Mouse (Mus musculus) heart, postnatal 14 days (tissue): ENCODE measurements around the gene Ctrc. TPM values are rescaled to one million over a fixed set of nuclear protein-coding genes. Genes with fewer than 3 reads are reported as not detected.
A peak's percentile ranks its signal among the peaks of the same experiment; 100 is the strongest.
"Not testable (repeated sequence)": the region's sequence is repeated elsewhere in the genome, so short reads cannot be mapped to it uniquely, and the experiment has no call there.

ENCODE experiments used
- DNase-seq, 2 experiments: peaks; one replicate each; pipeline ENCODE4 v3.0.0; 2021 to 2022
- intact Hi-C: fragments of 180-260 bp; cut with DNase I; formaldehyde crosslinking; loops from one replicate; pipeline ENCODE4 v1.15.1; 2025
- total RNA-seq, 2 experiments: library from RNA; stranded (reverse); gene quantifications; 2 replicates each; pipeline ENCODE4 v1.2.3; 2021

Gene Ctrc
- total RNA-seq, 2 experiments from 2014 or later: not detected

DNA sequence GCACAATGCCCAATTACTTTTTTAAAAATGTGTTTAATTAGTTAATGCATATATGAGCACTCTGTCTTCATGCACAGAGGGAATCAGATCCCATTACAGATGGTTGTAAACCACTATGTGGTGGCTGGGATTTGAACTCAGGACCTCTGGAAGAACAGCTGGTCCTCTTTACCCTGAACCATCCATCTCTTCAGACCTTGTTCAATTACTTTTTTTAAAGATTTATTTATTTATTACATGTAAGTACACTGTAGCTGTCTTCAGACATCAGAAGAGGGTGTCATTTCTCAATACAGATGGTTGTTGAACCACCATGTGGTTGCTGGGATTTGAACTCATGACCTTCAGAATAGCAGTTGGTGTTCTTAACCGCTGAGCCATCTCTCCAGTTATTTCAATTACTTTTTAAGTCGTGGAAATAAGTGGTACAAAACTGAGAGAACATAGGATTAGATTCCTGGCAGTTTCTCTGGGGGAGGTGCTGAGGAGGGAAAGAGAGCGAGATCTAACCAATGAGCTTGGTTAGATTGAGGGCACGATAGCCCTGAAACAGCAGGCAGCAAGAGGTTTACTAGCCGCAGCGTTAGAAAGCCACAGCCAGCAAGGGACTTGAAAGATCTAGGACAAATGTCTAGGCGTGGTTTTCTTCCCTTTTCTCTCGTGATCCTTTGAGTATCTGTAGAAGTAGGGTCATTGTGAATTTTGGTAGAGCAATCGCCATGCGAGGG, 53.4 kb downstream of the Ctrc start:
- intact Hi-C loops: no loop called here
- no peak for DNase-seq

GRCm38 (mm10) chr4:141791951-141792350, 54.2 kb downstream of the Ctrc start:
- intact Hi-C loops: no loop called here
- no peak for DNase-seq

DNA sequence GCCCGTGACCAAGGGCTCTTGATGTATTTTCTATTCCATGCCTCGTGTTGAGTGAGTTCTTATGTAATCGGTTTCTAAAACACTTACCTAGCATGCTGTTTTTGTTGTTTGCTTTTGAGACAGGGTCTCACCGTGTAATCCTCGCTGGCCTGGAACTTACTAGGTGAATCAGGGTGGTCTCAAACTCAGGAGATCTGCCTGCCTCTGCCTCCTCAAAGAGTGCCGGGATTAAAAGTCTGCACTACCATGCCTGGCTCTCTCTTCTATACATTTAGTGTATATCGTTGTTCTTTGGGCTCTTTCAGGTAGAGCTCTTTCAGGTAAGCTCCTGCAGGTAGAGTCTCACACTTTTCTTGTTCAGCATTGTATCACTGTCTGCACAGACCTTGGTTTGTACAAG, 54.7 kb downstream of the Ctrc start:
- no peak for DNase-seq
- intact Hi-C loops: no loop called here

DNA sequence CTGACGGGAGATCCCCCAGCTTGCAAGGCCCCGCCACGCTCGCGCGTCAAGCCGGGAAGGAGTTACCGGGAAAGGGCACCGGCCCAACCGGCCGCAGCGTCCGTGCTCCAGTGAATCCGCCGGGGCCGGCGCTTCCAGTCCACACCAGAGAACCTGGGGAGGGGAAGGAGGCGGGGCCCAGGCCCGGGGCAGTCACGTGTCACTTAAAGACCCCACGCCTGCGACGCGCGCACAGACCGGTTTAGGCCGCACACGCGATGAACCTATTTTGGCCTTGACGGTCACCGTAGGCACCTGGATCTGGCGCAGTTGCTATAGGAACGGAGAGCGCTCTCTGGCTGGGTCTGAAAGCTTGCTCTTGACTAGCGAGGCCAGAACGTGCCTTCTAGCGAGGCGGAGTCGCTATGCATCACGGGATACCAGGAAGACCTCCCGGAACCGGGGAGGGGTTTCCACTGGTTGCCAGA, 55.6 kb downstream of the Ctrc start, which contains the start of gene Dnajc16:
TSS of gene Dnajc16 (minus strand) at position 408 of the 467 bp plus-strand sequence.
- intact Hi-C loops: no loop called here
- DNase-seq: peak; percentile 95

GRCm38 (mm10) chr4:141789564-141790218, 56.5 kb downstream of the Ctrc start:
- no peak for DNase-seq
- intact Hi-C loops: loop anchor here (10.0 kb wide), 1 partner anchor 175 kb away; the partner anchor contains the start of gene Tmem82

- intact Hi-C loops: loop anchor here (10.0 kb wide), 1 partner anchor 173 kb away; the partner anchor contains the start of gene Tmem82
- no peak for DNase-seq
These were observed 58.7 kb downstream of the Ctrc start for GRCm38 (mm10) chr4:141787462-141787861.

DNA sequence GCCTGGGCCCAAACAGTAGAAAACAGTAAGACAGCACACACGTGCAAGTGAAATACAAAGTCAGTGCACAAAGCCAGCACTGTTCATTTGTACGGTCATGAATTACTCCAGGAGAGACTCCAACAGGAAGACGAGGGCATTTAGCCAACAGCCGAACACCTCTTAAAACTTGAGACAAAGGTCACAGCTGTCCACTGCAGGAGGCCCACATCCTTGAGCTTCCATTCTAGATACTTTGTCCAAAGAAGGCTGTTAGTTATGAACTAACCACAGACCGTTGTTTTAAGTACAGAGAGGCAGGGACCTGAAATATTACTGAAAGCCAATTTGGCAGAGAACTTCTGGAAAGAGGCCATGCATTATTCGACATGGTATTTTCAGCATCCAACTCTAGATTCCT, 59.1 kb downstream of the Ctrc start:
- intact Hi-C loops: loop anchor here (10.0 kb wide), 1 partner anchor 172 kb away; the partner anchor contains the start of gene Tmem82

GRCm38 (mm10) chr4:141786141-141786540, 60.0 kb downstream of the Ctrc start:
- intact Hi-C loops: loop anchor here (10.0 kb wide), 1 partner anchor 171 kb away; the partner anchor contains the start of gene Tmem82
- DNase-seq: no peak

More for the DNA sequence above, 59.1 kb downstream of the Ctrc start:
- DNase-seq: no peak

- DNase-seq: no peak
- intact Hi-C loops: loop anchor here (10.0 kb wide), 1 partner anchor 170 kb away; the partner anchor contains the start of gene Tmem82
These were observed 61.3 kb downstream of the Ctrc start for GRCm38 (mm10) chr4:141784835-141785234.

DNA sequence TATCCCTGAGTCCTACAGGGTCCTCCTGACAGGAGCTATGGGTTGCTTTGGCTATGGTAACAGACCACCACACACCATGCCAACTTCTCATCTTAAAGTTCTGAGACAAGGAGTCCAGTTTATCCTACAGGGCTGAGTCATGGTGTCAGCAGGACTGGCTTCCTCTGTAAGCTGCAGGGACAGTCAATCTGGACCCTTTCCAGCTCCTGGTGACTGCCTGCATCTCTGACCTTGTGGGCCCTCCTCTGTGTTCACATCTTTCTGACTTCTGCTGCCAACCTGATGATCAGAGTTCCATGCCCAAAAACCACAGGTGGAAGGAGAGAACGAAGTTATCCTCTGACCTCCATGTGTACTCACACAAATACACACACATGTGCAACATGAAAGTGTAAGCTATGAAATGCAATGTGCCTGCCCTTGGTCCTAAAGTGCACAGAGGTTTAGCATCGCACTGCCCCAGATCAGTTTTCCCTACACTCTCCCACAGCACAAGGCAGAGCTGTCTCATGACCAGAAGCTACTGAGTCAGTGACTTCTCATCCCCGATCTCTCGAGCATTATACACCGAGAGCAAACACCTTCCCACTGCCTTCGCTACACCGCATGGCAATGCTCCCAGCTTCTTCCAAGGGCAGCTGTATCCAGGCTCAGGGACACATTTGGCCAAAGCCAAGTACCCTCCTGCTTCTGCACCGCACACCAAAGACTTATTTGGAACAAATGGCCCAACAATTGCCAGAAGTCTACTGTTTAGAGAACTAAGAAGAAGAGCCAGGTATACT, 64.8 kb downstream of the Ctrc start:
- DNase-seq: no peak
- intact Hi-C loops: loop anchor here (10.0 kb wide), 1 partner anchor 167 kb away; the partner anchor contains the start of gene Tmem82

DNA sequence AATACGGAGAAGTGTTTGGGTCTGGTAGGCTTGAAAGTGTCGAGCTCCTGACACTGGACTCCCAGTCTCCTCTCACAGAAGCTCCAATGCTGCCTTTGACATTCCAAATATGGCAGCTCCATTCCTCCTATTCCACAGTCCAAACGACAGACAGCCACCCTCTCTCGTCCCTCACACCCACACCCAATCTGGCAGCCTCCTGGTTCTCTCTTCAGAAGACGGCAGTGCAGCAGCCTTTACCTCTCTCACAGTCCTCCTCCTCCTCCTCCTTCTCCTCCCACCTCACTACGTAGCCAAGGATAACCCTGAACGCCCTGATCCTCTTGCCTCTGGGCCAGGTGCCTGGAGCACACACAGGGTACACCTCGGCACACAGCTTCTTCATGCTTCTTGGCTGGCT, 66.3 kb downstream of the Ctrc start:
- intact Hi-C loops: loop anchor here (10.0 kb wide), 1 partner anchor 165 kb away; the partner anchor contains the start of gene Tmem82
- DNase-seq: no peak

DNA sequence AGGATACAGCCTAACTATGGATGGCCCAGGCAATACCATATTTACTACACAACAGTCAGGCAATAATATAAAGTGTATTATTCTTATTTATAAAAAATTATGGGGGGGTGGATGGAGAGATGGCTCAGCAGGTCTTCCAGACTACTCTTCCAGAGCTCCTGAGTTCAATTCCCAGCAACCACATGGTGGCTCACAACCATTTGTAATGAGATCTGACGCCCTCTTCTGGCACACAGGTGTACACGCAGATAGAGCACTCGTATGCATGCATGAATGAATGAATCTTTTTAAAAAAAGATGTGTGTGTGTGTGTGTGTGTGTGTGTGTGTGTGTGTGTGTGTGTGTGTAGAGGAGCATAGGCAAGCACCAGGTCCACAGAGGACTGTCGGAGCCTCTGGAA, 73.1 kb downstream of the Ctrc start:
- DNase-seq, intact Hi-C loops: not testable (repeated sequence)

DNA sequence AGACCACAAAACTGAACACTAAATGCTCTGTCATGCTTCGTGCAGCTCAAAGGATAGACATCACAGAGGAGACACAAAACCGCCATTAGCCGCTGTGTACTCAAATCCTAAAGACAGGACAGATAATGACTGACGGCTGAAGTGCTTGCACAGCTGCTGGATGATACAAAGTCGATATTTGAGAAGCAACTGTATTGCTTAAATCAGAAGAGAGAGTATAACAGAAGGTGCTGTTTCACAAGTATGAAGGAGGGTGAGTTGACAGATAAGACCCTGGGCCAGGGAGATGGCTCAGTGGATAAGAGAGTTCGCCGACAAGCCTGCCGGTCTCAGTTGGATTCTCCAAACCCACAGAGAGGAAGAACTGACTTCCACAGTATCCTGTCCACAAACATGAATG, 74.3 kb downstream of the Ctrc start:
- intact Hi-C loops: no loop called here
- DNase-seq: no peak

DNA sequence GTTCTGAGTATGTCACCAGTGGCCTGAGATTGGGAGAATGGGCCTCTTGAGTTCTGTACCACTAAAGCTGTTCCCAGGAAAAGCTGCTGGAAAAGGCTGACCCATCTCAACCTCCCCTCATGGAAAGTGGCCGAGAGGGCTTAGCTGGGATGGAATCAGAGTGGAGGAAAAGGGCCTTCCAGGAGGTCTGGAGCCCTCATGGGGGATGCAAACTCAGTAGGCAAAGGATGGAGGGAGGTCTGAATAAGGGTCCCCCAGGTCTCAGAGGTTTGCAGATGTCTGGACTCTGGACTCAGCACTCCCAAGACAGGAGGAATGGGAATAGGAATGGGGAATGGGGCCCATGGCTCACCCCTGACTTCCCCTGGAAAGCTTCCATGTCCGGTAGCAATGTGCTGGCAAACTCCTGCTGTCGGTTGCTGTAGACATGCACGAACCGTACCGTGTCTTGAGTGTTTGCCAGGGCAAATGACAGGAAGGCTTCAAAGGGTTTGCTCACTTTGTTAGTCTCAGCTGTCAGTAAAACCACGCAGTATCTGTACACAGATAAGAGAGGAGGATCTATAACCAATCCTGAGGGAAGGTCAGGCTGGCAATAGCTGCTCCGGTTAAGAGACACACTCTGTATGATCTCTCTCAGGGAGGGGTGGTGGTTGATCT, 76.5 kb downstream of the Ctrc start:
- intact Hi-C loops: no loop called here

GRCm38 (mm10) chr4:141767353-141768036, 78.7 kb downstream of the Ctrc start:
- DNase-seq: peak; percentile 74 to 77
- intact Hi-C loops: no loop called here

More for the DNA sequence above, 76.5 kb downstream of the Ctrc start:
- DNase-seq: peak in 1 of 2 experiments; percentile 31

DNA sequence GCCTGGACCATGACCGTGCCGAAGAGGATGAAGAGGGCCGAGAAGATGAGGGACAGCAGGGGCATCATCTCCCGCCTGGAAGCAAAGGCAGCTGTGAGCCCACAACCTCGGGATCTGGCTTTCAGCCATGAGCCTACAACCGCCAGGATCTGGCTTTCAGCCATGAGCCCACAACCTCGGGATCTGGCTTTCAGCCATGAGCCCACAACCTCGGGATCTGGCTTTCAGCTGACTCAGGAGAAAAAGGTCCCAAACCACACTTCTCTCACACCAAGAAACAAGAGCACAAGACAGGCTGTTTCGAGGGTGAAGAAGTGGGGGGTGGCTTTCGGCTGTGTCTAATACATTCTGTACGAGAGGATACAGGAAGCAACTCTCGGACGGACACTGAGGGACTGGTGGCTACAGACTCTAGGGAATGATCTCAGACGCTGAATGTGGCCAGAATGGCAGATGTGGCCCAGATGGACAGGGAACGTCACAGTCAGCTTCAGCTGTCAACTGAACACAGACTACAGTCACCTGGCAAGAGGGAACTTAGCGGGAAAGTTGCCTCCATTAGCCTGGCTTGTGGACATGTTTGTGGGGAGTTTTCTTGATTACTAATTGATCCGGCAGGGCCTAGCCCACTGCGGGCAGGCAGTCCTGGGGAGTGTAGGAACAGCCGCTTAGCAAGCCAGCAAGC, 79.3 kb downstream of the Ctrc start:
- intact Hi-C loops: no loop called here
- peak; percentile 54 to 63 for DNase-seq

GRCm38 (mm10) chr4:141766316-141766667, 79.9 kb downstream of the Ctrc start:
- DNase-seq: no peak
- intact Hi-C loops: no loop called here

DNA sequence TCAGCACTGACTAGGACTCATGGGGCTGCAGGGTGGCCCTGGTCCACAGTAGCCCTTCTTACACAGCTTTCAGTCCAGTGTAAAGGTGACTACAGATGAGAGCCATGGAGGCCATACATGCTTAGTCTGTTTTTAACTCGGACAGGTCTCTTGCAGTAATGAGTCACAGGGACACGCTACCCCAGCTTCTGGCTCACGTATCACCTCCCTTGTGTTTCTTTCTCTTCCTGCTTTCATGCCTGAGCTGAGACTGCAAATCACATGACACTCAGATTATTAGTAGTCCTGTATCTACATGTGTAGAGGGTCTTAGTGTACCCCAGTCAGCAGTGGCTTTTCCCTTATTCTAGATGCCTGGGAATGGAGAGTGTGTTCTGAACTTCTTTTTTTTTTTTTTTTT, 81.2 kb downstream of the Ctrc start:
- intact Hi-C loops: loop anchor here (1.0 kb wide), 1 partner anchor 45 kb away; no protein-coding TSS in a partner anchor
- no peak for DNase-seq
